Mouse (Mus musculus): ENCODE measurements around the gene Srbd1.

Gene Srbd1

DNA sequence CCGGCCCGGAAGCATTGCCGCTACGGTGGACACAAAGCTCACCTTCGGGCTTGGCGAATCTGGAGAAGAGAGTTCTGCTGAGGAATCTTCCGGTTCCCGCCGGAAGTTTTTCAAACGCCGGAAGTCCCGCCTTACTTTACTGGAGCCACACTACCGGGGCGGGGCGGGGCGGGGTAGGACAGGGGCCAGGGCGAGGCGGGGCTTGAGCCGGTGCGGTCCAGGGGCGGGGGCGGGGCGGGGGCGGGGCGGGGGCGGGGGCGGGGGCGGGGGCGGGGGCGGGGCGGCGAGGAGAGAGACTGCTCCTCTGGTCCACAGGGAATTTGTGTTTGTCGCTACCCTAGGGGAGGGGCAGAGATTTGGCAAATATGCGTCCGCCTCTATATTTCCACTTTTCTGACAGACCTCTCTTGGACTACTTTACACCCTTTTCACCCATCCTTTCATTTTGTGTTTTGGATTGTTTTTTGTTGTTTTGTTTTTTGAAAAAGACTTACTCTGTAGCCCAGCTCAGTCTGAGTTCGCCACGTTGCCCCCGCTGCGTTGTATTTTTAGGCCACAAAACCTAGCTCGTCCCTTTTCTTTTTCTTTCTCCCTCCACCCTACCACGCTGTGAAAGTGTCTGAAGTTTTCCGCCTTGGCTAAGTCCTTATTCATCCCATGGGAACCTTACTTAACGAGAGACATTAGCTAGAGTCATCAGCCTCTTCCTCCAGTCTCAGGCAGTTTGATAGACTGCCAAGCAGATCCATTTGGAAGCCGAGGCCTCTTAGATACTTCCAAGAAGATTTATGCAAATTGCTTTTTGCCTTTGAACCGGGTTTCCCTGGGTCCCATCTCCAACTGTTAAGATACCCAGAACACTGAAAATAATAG, at the start of gene Srbd1:
Gene Srbd1, minus strand, starts transcription at position 97 of the 873 bp plus-strand sequence.
- peak; percentile 96 for DNase-seq

DNA sequence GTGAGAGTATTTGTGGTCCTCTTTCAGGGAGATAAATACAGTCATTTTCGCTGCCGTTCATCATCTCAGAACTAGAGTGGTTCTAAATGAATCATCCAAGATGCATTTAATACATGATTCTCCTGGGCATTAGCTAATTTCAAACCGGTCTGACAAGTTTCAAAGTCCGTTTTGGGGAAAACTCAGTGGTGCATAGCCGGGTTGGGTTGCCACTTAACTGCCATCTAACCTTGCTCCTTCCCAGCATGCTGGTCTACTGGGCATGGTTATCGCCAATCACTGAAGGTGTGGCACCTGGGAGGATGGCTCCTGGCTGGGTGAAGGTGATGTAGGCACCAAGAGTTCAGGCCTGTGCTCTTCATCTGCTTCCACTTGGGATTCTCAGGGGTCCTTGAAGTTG, 49.0 kb upstream of the Srbd1 start:
- no peak for DNase-seq

DNA sequence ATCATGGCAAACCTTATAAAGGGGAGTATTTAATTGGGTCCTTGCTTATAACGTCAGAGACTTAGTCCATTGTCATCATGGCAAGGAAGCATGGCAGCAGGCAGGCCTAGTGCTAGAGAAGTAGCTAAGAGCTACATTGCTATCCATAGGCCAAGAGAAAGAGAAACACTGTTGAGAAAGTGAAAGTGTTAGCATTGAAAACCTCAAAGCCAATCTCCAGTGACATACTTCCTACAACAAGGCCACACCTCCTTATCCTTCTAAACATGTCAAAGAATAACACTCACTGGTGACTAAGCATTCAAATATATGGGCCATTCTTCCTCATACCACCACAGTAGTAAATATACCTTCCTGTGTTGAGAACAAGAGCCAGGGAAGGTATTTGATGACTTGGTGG, 42.8 kb upstream of the Srbd1 start:
- no peak for DNase-seq

DNA sequence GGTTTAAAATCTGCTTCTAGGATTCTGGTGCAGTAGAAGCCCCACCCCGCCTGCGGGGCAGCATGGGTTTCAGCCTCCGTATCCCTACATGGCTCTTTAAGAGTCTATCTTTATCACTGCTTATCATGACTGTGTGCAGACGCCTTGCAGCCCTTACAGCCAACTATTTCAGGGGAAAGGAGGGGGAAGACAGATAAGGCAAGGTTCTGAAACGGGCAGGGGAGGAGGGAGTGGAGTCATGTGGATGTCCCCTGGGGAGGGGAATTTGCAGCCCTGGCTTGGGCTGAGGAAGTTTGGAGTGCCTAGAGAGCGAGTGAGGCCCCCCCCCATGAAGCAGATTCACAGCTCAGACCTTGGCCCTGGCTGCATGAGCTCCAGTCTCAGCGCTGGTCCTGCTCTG, 40.6 kb upstream of the Srbd1 start:
- DNase-seq: peak; percentile 61

DNA sequence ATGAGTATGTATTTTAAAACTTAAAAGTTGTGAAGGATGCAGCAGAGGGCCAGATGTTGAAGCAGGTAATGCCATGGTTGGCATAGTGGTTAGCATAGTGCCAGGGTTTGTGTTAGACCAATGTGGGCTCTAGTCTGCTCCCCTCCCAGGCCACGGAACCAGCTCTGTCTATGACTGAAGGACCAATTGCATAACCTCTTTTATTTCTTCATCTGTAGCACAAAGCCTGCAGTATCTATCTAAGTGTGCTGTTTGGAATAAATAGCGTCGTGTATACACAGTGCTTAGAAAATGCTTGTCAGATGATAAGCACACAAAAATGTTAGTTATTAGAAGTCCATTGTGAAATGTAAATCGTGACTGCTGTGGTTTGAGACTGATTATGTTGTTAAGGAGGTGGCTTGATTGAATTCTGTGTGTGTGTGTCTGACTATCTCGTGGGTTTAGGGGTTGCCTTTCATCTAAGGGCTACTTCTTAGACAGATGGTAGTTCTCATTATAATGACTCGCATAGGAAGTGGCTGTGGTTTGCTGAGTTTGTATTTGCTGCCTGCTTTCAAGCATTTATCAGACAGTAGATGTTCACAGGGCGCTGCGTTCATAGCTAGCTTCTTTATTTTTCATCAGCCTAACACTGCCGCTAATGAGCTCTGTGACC, 39.7 kb upstream of the Srbd1 start:
- no peak for DNase-seq

DNA sequence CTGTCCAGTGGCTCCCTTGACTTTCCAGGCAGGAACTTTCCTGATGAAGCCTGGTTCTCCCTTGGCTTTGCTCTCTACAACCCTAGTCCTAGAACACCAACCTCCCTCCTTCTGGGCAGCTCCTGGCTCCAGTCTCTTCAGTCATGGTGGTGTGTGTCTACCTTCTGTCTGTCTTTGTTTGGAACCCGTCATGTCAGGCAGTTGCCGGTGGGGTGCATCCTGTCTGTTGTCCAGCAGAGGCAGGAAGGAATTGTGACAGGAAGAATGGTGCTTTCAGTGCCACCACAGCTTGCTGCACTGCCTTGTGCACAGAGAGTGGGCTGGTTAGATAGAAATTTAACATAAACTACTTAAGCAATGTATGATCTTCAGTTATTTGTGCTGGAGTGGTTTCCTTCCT, 38.8 kb upstream of the Srbd1 start:
- DNase-seq: no peak

DNA sequence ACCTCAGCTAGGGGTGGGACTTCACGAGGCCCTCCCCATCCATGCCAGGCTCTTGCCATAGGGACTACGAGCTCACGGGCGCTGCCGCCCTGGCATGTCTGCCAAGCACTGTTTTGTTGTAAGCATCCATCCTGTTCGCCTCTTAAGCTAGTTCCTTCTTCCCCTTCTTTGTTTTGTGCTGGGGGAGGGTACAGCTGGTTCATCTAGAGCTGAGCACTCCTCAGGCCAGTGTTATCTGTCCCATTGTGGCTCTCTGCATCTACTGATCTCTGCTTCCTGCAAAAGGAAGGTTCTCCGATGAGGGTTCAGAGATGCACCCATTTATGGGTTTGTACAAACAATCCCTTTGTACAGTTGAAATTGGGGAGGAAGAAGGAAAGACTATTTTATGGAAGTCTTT, 31.7 kb upstream of the Srbd1 start:
- no peak for DNase-seq

DNA sequence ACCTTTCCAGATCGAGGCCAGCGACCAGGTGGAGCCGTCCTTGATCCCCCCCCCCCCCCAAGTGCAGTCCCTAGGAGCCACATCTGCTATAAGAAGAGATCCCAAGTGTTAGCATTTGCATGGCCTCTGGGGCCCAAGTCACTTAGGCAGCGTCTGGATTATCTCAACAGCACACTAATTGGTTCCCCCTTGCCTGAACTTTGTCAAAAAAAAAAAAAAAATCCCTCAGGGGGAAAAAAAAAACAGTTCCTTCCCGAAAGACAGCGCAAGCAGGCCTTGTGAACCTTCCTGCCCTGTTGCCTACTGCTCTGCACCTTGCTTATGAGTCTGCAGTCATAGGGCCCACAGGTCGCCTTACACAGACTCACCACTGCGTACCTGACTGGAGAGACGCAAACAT, 30.5 kb upstream of the Srbd1 start:
- no peak for DNase-seq

DNA sequence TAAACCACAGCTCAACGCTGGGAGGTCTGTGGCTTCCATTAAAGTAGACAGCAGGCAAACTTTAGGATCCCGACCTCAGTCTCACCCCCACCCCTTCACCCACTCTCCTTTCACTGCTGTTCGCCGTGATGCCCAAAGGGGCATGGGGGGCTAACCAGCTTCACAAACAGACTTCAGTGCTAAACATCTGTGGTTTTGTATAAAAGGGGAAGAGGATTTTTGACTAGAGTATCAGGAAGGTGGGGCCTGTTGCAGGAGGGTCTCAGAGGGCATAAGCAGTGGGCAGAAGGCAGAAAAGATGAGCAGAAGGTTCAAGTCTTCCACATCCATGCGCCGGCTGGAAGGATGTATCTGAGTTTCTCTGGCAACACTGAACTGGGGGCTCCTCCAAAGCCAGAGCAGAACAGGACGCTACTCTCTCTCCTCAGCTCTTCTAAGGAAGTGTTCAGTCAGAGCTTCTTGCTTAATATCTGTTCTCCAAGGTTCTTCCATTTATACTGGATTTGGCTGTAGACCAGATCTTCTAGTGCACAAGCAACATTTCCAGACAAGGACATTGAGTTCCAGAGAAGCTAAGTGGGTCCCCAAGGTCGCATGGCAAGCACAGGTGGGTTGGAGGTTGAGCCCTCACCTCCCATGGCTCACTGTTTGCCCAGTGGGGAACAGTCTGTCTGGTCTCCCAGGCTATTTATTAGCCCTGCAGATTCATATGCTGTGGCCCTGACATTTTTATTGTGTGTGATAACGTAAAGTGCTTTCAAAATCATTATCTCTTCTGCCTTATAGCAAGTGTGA, 25.4 kb upstream of the Srbd1 start:
- no peak for DNase-seq

DNA sequence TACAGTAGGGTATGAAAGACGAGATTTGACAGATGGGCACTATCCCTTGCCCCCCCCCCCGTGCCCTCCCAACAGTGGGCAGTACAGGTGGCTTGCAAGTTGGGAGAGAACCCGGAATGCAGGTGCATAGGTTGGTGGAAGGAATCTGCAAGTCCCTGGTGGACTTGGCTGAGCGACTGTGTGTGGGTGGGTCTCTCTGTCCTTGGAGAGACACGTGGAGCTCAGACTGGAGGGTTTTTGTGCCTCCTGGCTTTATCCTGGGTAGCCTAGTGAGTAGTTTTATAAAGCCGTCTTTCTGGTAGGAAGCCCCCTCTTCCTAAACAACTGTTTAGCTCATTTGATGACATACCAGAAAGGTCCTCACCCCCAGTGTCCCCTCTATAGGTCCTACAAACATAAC, 24.1 kb upstream of the Srbd1 start:
- no peak for DNase-seq

DNA sequence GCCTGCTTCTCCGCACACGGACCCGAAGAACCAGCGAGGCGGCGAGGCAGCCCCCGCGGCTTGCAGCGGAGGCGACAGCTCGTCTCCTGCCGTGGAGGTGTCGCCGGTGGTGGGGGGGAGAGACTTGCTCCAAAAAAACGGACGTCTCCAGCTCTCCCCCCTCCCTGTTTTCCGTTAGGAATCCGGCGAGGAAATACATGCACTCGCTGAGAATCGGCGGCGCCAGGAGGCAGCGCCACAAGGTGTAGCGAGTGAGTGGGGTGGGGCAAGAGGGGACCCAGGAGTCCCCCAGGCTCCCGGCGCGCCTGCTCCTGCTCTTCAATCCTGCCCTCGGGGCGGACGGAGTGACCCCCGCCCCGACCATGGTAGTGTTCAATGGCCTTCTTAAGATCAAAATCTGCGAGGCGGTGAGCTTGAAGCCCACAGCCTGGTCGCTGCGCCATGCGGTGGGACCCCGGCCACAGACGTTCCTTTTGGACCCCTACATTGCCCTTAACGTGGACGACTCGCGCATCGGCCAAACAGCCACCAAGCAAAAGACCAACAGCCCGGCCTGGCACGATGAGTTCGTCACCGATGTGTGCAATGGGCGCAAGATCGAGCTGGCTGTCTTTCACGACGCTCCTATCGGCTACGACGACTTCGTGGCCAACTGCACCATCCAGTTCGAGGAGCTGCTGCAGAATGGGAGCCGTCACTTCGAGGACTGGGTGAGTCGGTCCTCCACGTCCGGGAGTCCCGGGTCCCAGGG, 23.4 kb upstream of the Srbd1 start:
- peak; percentile 19 for DNase-seq

DNA sequence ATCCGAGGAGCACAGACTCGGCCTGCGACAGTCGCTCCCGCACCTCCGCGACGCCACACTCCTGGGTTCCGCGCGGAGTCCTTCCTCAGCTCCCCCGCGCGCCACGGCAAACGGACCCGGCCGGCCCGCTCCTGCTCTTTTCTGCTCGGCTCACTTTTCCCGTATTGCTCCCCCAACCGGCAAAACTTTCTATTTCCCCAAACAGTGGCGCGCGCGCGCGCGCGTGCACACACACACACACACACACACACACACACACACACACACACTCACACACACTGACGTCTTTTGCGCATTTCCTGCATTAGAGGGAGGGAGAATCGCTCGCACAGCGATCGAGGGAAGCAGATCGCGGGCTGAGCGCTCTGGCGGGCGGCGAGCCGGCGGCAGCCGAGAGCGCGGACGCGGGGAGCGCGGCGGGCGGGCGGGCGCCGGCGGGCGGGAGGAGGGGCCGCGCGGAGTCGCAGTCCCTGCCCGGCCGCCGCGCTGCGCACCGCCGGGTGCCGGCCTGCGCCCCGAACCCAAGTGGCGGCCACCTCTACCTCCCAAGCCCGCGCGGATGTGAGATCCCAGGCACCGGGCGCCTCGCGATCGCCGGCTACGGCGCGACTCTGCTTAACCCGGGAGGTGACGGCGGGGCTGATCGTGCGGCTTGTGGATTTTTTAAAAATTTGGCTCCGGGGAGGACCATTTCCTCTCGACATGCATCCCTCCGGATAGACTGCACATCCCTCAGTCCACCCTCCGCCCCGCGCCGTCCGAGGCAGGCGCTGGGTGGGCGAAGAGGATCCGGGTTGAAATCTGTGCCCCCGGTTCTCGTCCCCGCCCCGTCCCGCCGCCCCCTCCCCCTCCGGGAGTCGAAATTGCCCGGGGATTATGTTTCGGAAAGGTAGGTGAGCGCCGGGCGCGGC, 22.6 kb upstream of the Srbd1 start, which contains the start of gene Prkce:
Gene Prkce, plus strand, starts transcription at position 466 of the 911 bp plus-strand sequence.
- DNase-seq: peak; percentile 86

DNA sequence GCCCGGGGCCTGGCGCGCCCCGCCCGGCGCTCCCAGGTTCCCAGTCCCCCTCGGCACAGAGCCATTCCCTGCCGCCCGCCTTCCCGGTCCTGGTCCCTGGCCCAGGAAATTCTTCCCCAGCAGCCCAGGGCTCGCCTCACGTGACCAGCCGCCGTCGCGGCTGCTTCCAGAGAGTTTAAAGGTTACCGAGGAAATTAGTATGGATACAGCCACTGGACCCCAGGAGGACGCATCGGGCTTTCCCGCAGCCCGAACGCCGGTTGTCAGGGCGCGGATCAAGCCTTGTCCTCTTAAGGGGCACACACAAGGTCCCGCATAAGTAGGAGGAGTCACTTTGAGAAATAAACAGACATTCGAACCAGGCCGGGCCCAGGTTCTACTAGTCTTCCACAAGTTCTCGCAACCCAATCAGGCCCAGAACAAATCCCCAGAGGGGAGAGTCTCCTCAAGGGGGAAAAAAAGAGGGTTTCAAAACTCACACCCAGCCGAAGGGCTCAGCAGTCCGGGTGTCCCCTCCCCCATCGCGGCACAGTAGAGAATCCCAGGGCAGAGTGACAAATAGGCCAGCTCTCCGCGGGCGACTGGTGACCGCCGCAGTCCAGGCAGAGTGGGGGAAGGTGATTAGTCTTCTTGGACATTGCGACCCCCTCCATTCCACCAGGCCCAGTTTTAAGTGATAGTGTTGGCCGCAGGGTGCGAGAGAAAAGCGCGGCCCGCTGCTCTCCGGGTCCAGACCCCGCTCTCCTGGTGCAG, 21.8 kb upstream of the Srbd1 start:
- peak; percentile 64 for DNase-seq

DNA sequence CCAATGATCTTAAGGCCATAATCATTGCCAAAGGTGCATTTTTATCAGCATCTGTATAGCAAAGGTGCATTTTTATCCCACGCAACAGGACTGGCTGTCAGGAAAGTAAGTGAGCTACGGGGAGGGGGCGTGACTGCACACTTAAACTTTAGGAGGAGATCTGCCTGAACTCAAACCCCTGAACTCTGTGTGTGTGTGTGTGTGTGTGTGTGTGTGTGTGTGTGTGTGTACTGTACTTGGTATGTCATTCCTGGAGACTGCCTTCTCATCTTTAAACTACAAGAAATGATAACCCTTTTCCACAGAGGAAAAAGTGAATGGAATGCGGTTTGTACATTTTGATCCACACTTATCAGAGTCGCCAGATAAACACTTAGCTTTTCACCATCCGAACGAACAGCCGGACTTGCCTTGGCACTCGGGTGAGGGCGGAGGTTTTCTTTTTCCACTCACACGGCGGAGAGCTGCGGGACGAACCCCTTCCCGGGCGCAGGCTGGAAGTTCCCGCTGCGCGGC, 21.1 kb upstream of the Srbd1 start:
- no peak for DNase-seq

DNA sequence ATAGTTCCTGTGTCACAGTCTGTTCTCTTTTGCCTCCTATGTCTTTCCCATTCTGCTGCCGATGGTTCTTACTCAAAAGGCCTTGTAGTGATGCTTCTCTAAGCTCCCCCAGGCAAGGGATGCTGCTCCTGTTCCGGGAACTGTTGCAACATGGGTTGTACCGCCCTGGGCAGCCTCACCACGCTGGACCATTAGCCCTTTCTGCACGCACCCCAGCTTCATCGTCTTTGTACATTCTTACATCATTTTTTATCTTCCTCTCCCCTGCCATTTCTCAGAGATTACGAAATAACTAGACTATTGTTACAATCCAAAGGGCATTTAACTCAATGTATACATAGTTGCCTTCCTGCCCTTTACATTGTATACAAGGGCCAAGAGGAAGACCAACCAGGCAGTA, 19.4 kb upstream of the Srbd1 start:
- DNase-seq: no peak

DNA sequence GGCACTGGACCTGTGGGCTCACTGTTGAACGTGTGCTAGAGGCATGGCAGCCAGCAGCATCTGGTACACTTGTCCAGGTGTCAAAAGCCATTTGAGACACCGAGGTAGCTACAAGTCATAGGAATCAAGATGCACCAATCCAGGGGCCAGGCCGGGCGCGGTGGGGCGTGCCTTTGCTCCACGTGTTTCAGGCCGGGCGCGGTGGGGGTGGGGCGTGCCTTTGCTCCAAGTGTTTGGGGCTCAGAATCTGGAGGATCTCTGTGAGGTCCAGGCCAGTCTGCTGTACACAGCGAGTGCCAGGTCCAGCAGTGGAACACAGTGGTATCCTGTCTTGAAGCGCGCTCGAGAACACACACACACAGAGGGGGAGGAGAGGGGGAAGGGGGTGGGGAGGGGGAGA, 17.7 kb upstream of the Srbd1 start:
- peak; percentile 36 for DNase-seq

DNA sequence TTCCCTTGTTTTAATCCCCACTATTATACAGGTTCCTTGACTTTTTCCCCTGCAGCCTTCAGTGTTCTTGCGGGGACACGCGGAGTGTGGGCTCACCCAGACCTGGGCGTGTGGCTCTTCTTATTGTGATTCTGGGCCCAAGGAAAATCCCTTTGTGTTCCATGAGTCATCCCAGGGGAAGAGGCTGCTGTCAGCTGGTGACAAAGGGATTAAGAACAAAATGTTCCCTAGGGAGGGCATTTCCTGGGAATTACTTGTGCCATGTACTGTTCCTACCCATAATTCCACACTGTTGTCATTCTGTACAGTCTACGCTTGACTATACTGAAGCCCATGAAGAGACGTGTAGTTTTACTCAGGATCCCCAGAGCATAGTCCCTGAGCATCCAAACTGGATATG, 12.0 kb upstream of the Srbd1 start:
- DNase-seq: no peak

DNA sequence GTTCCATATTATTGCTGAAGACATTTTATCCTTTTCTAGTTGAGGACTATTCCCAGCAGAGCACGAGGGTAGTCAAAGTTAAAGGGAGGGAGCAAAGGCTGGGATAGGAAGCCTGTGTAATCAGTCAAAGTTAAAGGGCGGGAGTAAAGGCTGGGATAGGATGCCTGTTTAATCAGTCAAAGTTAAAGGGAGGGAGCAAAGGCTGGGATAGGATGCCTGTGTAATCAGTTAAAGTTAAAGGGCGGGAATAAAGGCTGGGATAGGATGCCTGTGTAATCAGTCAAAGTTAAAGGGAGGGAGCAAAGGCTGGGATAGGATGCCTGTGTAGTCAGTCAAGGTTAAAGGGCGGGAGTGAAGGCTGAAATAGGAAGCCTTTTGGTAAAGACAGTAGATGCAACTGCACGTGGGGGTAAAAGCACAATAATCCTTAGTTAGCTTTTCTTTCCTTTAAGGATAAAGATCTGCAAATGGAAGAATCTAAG, 5.9 kb upstream of the Srbd1 start:
- DNase-seq: peak; percentile 58

DNA sequence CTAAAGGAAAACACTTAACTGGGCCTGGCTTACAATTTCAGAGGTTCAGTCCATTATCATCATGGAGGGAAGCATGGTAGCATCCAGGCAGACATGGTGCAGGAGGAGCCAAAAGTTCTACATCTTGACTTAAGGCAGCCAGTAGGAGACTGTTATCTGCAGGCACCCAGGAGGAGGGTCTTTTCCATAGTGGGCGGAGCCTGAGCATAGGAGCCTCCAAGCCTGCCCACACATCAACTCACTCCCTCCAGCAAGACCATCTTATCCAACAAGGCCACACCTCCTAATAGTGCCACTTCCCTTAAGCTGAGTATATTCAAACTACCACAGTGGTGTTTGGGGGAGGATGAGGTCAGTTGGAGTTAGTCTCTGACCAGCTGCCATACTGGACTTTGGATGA, 4.8 kb upstream of the Srbd1 start:
- peak; percentile 24 for DNase-seq

DNA sequence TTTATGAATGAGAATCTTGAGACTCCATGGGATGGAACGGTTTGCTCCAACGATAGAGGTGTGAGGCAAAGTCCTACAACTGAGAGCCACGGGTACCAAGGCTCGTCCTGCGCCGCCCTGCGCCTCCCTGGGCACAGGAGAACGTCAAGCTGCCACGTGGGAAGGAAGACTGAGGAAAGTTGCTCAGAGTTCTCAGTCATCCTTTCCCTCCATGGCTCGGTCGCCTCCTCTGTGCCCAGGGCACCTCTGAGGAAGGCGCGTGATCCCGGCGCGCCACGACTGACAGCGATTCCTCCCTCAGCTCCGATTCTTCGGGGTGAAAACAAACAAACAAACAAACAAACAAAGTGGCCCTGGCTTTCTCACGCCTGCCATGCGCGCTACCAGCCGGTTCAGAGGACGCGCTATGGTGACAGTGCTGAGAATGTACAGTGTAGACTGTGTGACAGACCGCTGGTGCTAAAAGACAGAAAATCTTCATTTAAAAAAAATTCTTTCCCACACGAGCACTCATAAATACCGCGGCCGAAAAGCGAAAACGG, 367 bp downstream of the Srbd1 start:
- DNase-seq: peak; percentile 25

Data from liver (tissue).